Mouse (Mus musculus) adrenal gland, postnatal 4 days (tissue): ENCODE measurements around the gene Gpc5. TPM values are rescaled to one million over a fixed set of nuclear protein-coding genes. Genes with fewer than 3 reads are reported as not detected.
A peak's percentile ranks its signal among the peaks of the same experiment; 100 is the strongest.
"Not testable (repeated sequence)": the region's sequence is repeated elsewhere in the genome, so short reads cannot be mapped to it uniquely, and the experiment has no call there.

ENCODE experiments used
- DNase-seq, 2 experiments: peaks; one replicate each; pipeline ENCODE4 v3.0.0; 2021 to 2022; ENCODE audit warnings: low spot score in 2 of 2, mixed read lengths in 2 of 2
- long read RNA-seq, 2 experiments: library from polyadenylated mRNA; stranded (forward); transcript quantifications; one replicate each; pipeline ENCODE4 v2.0.0; 2021
- total RNA-seq, 2 experiments: library from RNA; stranded (reverse); gene quantifications; 2 replicates each; pipeline ENCODE4 v1.2.3; 2021

Gene Gpc5
- total RNA-seq, result 1 to 10 TPM in 1 of 2 experiments, under 1 TPM in 1; 0.37 to 2.8 TPM
- long read RNA-seq, experiment 1, result 0 reads
- long read RNA-seq, experiment 2, partial matches to known transcripts, result 0 of 1 reads
- long read RNA-seq, experiment 2, other reads (novel, unspliced or antisense), result 1 of 1 reads

- DNase-seq, result peak; percentile 74
These were observed at the start of gene Gpc5 for GRCm38 (mm10) chr14:115092081-115092480. Gene Gpc5 (plus strand): TSS chr14:115092215.

- no peak for DNase-seq
These were observed 49.4 kb upstream of the Gpc5 start for GRCm38 (mm10) chr14:115042660-115043059.

GRCm38 (mm10) chr14:115044016-115044415 is 48.0 kb upstream of the Gpc5 start:
- DNase-seq, result no peak

DNA sequence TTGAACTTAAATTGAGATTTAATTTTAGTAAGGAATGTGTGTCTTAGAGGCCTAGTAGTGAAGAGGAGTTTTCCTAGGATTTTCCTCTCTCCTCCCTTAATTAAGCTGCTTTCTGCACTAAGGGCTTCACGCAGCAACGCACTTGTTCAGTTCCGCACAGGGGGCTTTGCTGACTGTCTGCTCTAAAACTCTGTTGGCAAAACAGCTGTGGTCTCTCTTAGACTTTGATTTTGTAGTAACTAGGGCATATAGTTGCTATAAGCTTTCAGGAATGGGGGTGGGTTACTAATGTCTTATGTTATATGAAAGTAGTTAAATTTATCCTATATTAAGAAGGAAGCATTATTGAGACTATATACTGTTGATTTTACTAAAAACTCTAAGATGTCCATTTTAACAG is 46.3 kb upstream of the Gpc5 start:
- DNase-seq, result no peak

- no peak for DNase-seq
These were observed 44.7 kb upstream of the Gpc5 start for GRCm38 (mm10) chr14:115047316-115047715.

DNA sequence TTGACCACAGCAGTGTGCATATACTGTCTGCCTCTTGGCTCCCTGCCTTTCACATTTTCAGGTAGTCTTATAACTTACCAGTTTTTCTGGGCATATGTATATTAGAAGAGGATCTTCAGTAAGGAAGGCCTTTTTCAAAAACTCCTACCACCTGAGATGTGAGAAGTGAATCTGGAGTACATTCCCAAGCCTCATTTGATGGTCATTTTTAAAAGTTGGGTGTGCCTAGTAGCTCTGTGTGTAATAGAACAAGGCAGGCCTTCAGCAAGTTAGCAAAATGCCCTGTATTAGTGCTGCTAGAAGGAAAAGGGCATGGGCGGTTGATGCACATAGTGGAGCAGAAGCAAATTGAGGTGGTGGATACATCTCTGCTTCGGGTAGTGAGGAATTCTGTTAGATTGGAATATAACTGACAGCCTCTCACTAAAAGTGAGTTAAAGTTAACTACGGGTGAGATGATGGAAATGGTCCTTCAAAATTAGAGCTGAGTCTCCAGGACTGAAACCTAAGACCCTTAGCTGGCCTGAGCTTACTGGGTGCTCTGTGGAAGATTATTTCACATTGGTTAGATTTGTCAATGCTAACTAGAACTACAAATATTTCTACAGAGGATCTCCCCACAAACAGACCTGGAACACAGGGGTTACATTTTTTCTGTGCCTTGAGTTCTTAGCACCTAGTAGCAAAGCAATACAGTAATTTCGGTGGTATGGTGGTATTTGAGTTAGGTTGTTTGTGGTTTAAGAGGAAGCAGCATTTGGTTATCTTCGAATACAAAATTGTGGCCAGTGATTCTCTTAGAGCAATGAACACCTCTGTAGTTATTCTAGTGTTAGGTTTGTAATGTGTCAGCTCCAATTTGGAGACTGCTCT is 43.8 kb upstream of the Gpc5 start:
- DNase-seq, result no peak

DNA sequence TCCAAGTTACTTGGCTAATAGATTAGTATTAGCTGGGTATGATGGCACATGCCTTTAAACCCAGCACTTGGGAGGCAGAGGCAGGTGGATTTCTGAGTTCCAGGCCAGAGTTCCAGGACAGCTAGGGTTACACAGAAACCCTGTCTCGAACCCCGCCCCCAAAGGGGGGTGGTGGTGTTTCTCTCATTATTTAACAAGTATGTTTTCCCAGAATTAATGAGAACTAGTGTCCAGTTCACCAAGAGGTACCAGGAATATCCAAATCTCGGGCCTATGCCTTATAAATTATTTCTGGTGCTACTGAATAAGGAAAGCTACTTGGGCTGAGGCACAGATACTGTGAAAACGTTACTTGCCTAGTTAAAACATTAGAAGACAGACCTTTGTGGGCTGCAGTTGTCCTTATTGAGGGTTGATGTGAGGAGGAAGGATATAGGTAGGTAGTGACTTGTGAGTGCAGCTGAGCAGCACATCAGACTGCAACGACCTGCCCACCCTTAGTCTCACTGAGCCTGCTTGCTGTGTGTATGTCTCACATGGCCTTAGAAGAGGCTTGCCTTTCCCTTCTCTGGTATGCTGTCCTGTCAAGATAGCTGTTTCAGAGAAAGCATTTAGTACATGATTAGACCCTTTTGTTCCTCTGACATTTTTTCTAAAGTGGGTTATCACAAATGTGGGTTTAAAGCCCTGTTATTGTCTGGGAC is 43.0 kb upstream of the Gpc5 start:
- DNase-seq, result no peak

- no peak for DNase-seq
These were observed 42.2 kb upstream of the Gpc5 start for GRCm38 (mm10) chr14:115049831-115050230.

DNA sequence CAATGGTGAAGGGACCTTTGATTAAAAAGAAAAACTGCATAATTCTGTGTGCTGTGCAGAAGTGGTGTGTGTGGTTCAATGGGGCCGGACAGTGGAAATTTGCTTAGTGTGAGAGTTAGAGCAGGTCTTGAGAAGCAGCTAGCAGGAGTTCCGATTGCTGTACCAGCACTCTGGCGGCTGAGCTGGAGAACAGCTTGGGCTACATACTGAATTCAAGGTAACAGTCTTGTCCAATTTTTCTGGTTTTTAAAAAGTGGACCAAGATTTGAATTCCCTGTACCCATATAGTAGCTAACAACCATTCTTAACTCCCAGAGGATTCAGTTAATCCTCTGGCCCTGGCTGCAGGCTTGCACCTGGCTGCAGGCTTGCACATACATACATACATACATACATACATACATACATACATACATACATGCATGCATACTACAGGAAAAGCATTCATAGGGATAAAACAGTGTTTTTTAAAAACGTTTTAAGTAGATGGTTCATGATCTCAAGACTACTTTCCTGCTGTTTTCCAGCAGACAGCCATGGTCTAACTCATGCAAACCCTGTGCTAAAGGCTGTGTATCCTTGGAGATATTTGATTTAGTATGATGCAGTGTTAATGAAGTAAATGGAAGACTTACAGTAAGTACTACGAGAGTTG is 40.8 kb upstream of the Gpc5 start:
- no peak for DNase-seq

DNA sequence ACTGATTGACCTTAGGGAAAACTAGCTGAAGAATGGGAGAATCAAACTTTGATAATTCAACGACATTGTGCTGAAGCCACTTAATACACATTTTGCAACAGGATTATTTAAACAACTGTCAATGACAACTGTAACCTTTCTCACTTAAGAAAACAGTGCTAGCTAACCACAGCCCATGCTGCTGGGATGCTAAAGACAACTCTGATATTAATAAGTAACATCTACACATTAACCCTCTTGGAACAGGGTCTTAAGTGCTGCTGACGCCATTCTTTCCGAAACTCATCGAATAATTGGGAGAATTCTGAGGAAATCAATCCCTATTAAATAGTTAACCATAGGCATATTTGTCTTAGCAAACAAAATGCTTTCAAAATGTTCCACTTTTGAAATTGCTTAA is 39.6 kb upstream of the Gpc5 start:
- no peak for DNase-seq

DNA sequence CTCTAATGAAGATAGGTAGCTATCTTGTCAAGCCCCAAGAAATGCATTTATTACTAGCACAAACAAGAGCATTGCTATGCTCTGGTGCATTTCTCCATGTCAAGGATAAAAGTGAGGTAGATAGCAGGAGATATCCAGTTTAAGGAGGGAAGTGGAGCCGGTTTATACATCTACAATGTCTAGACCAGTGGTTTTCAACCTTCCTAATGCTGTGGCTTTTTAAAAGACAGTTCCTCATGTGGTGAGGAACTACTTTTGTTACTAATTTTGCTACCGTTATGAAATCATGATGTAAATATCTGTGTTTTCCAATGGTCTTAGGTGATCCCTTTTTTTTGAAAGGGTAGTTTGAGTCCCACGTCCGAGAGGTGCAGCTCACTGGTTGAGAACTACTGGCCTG is 37.8 kb upstream of the Gpc5 start:
- no peak for DNase-seq

- DNase-seq, result no peak
These were observed 34.5 kb upstream of the Gpc5 start for GRCm38 (mm10) chr14:115057524-115057923.

DNA sequence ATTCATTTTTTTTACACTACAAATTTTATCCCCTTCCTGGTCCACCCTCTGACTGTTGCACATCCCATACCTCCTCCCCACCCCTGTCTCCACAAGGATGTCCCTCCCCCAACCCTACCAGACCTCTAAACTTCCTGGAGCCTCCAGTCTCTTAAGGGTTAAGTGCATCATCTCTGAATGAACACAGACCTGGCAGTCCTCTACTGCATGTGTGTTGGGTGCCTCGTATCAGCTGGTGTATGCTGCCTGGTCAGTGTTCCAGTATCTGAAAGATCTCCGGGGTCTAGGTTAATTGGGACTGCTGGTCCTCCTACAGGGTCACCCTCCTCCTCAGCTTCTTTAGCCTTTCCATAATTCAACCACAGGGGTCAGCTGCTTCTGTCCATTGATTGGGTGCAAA is 25.9 kb upstream of the Gpc5 start:
- not testable (repeated sequence) for DNase-seq

DNA sequence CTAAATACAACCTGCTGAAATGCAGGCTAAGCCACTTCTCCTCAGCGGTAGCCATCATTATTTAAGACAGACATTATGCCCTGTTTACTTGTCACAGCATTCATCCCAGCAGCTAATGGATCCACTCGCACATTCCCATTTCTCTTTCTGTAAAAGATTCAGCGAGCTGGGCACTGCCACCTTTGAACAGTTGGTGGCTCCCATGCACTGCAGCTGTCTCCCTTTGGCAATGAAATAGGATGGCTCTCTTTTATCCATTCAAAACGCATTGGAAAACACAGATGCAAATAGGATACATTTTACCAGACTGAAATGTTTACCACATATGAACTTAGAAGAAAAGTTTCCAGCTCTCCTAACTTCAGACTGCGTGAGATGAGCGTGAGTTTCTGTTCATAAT is 21.5 kb upstream of the Gpc5 start:
- DNase-seq, result no peak

- DNase-seq, result no peak
These were observed 14.7 kb upstream of the Gpc5 start for GRCm38 (mm10) chr14:115077340-115077739.

DNA sequence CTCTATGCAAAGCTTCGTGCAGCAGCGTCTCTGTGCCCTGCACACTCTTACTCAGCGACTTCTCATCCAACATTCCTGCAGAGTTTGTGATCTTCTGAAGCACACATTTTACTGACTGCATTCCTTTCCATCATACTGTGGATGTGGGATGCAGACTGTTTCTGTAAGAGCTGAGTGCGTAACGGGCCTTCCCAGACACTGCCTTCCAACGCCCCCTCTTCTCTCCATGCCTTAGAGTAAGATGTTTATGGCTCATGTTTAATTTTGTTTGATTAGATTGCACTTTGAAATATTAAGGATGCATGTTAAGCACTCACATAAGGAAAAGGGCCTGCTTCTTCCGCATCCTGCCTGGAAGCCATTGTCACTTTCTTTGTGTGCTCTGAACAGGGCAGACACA is 14.0 kb upstream of the Gpc5 start:
- no peak for DNase-seq

- DNase-seq, result no peak
These were observed 10.1 kb upstream of the Gpc5 start for GRCm38 (mm10) chr14:115081728-115082502.

DNA sequence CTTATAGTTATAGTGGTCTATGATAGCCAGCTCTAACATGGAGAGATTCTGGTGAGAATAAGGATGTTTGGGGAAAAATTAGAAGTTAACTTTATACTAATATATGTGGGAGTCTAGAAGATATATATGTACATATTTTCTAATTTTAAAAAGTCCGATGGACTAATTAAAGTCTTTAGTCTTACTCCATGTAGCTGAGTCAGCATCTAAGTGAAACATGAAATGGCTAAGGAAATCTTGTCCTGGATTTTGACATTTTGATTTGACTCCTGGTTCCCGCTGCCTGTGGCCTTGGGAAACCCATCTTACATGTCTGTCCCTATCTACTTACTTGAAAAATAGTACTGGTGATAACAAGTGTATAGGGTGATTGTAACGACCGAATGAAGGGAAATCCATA is 1.5 kb upstream of the Gpc5 start:
- DNase-seq, result no peak

- DNase-seq, result no peak
These were observed 495 bp downstream of the Gpc5 start for GRCm38 (mm10) chr14:115092510-115092909.

- no peak for DNase-seq
These were observed 937 bp downstream of the Gpc5 start for GRCm38 (mm10) chr14:115092952-115093351.
